Comparison of ENCODE assay signal across 8 mouse cellular contexts in the genomic region with DNA sequence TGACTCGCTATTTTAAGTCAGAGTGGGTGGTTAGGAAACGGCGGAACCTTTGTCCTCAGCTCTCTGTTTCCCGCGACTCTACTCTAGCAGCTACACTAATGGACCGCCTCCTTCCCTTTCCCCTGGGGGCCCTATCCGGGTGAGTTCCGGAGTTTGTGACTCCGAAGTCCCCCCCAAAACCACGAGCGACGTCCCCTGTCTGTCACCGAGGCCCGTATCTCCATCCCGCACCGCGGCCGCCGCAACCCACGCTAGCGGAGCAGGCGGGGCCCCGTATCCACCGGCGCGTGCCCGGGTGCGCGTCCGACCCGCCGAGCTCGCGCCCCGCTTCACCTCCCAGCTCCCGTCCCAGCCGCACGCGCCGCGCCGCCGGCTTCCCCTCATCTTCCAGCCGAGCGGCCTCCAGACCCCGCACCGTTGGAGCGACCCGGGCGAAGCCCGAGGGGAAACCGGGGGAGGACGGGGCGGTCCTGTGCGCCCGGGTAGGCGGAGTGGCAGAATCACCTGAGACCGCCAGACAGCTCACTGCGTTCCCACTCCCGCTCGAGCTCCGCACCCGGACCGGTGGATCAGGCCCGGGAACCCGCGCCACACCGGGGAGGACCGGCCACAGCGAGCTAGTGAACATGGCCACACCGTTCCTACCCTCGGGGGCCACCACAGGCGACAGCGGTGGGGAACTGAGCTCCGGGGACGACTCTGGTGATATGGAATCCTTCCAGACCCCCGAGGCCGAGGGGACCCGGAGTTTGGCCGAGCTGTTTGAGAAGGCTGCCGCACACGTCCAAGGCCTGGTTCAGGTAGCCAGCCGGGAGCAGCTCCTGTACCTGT. TPM values are rescaled to one million over a fixed set of nuclear protein-coding genes. Genes with fewer than 3 reads are reported as not detected.
DNase-seq lines count a peak whose midpoint lies in the region; ATAC-seq lines count a peak whose summit lies in the region.

A gene (plus strand): TSS at position 109 of the 831 bp plus-strand sequence.

- peak within 1 kb of the TSS; percentile 94 for H3K9ac ChIP-seq in intestine, embryonic 14.5 days (ENCODE audit: low read length)

- peaks cover 2% of the 10 kb centered on the region for H3K9me3 ChIP-seq in intestine, embryonic 14.5 days (ENCODE audit: control insufficient read depth, low read length)

- intact Hi-C loops in left cerebral cortex, postnatal 14 days (cut with DNase I) = no loop called here

- peak within 1 kb of the TSS; percentile 94 for H3K4me3 ChIP-seq in intestine, embryonic 14.5 days (ENCODE audit: low read depth, low read length)

- peak within 1 kb of the TSS; percentile 93 for H3K4me2 ChIP-seq in intestine, embryonic 14.5 days (ENCODE audit: low read length)

- H3K4me1 ChIP-seq in intestine, embryonic 14.5 days (replicated peaks; ENCODE audit: control insufficient read depth, insufficient read depth, low read length) = peaks cover 11% of the 10 kb centered on the region

- H3K27me3 ChIP-seq in intestine, embryonic 14.5 days (replicated peaks; ENCODE audit: control insufficient read depth, insufficient read depth, low read length) = no peaks in the 10 kb centered on the region

- peak; percentile 87 for DNase-seq in adipocyte (ENCODE audit: low spot score)
- peak; percentile 89 for DNase-seq in embryo, embryonic 10 days (ENCODE audit: low spot score)
- peak; percentile 64 for DNase-seq in gastrocnemius, postnatal 25 days
- peak; percentile 90 for DNase-seq in intestine, embryonic 14.5 days (ENCODE audit: low spot score)
- DNase-seq in left cerebral cortex, postnatal 14 days (ENCODE audit: low spot score in 2 of 2) = peak; percentile 82 to 88
- peak; percentile 84 for DNase-seq in mesoderm, embryonic 11.5 days (ENCODE audit: low read depth, low spot score)
- peak; percentile 73 to 76 for DNase-seq in right cerebral cortex, postnatal 36 days (ENCODE audit: low spot score in 2 of 2)
- DNase-seq in yolk sac, embryonic 10.5 days (ENCODE audit: low spot score) = peak; percentile 82

- under 1% methylated on average over 83 of the region's 83 CpGs for WGBS in intestine, embryonic 14.5 days

- H3K36me3 ChIP-seq in intestine, embryonic 14.5 days (ENCODE audit: control insufficient read depth, insufficient read depth, low read length) = no peaks in the 10 kb centered on the region

- H3K27ac ChIP-seq in intestine, embryonic 14.5 days (ENCODE audit: low read depth) = peak within 1 kb of the TSS; percentile 77

- peak; percentile 92 for ATAC-seq in intestine, embryonic 14.5 days (replicated peaks; ENCODE audit: low FRiP score, low TSS enrichment, low read depth)

RNA-seq across cellular contexts. Expression of the gene that starts here (rescaled TPM):
- total RNA-seq in gastrocnemius, postnatal 25 days (2021) = 10 to 100 TPM; 49.5 to 55.4 TPM
- 69.1 and 70.4 TPM in 2 replicates for polyA plus RNA-seq in intestine, embryonic 14.5 days (2014; fragmentation: Nextera tagmentation; extraction: Ambion mirVana)
- 100 to 1,000 TPM in 1 of 2 experiments, 10 to 100 TPM in 1; 97.5 to 105 TPM for total RNA-seq in left cerebral cortex, postnatal 14 days (2021)

Comparison
In these comparisons a context has a peak if more than half of its experiments do, and no peak if none do; other contexts are left out.
1. Peak in every context shown above with its lines: DNase-seq, ATAC-seq, H3K4me3 ChIP-seq and H3K27ac ChIP-seq.